Mouse (Mus musculus): ENCODE measurements around the gene Cacna1b. TPM values are rescaled to one million over a fixed set of nuclear protein-coding genes. Genes with fewer than 3 reads are reported as not detected.

Gene Cacna1b
- polyA plus RNA-seq (2015; fragmentation: Nextera tagmentation; extraction: Ambion mirVana): 0.01 and 0.06 TPM in 2 replicates

GRCm38 (mm10) chr2:24763115-24763557, at the start of gene Cacna1b:
Gene Cacna1b, minus strand, starts transcription at chr2:24763152.

Other genes starting within 250 kb of the Cacna1b start
- gene Ehmt1, start 156.5 kb upstream of the Cacna1b start, polyA plus RNA-seq (2015; fragmentation: Nextera tagmentation; extraction: Ambion mirVana): 25.0 and 28.0 TPM in 2 replicates
- gene Arrdc1, start 172.1 kb upstream of the Cacna1b start, polyA plus RNA-seq (2015; fragmentation: Nextera tagmentation; extraction: Ambion mirVana): 39.2 and 50.4 TPM in 2 replicates
- 13.4 and 15.2 TPM in 2 replicates for gene Zmynd19, start 186.6 kb upstream of the Cacna1b start, polyA plus RNA-seq (2015; fragmentation: Nextera tagmentation; extraction: Ambion mirVana)
- gene Dph7, start 199.2 kb upstream of the Cacna1b start, polyA plus RNA-seq (2015; fragmentation: Nextera tagmentation; extraction: Ambion mirVana): 15.2 and 15.6 TPM in 2 replicates
- 97.8 and 105 TPM in 2 replicates for gene Mrpl41, start 211.9 kb upstream of the Cacna1b start, polyA plus RNA-seq (2015; fragmentation: Nextera tagmentation; extraction: Ambion mirVana)
- 24.9 and 30.7 TPM in 2 replicates for gene Pnpla7, start 212.9 kb upstream of the Cacna1b start, polyA plus RNA-seq (2015; fragmentation: Nextera tagmentation; extraction: Ambion mirVana)